Mouse (Mus musculus) megakaryocyte, embryonic 14.5 days (primary cell): ENCODE results near the gene Cygb.

ENCODE experiments used
- FLI1 ChIP-seq: IDR thresholded peaks from 2 replicates; pipeline ENCODE4 v1.6.1; 2012; ENCODE audit warnings: low read length, inconsistent platforms, mixed read lengths
- GATA1 ChIP-seq: IDR thresholded peaks from 3 replicates; pipeline ENCODE4 v1.6.1; 2012; ENCODE audit warnings: mixed read lengths, low read length, inconsistent platforms, borderline replicate concordance

DNA sequence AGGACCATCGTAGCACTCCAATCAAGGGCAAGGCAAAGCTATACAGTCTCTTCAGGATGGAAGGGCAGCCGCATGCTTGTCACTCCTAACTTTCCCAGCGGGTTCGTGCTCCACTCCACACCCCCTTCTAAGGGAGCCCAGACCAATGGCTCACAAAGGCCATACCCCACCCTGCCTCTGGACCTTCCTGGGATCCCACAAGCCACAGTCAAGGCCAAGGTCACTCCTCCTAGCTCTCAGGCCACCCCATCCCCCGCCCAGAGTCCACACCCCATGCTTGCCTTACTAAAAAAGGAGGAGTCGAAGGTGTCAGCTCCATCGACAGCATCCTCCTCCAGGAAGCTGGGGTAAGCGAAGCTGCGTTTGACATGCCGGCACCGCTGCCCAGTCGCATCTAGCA lies 50.0 kb downstream of the Cygb start:
- TF ChIP-seq GATA1 (no peak), FLI1 (no peak)
